Mouse (Mus musculus): ENCODE data around the gene 4930470P17Rik. TPM values are rescaled to one million over a fixed set of nuclear protein-coding genes. Genes with fewer than 3 reads are reported as not detected.

The 4930470P17Rik gene
- polyA plus RNA-seq (2012): not detected in 2 replicates

DNA sequence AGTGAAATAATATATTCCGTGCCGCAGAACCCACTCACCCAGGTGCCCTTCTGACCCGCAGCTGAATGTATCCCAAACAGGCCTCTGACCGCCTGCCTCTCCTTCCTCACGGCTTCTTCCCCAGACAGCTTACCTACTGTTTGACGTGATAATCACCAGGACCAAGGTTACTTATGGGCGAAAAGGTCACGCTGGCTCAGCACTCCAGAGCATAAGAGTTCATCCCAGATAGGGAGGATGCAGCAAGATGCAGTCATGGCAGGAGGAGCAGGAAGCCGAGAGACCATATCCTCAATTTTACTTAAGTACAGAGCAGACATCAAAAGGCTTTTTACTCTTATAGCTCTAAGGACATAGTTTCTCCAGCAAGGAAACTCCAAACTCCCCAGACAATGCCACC is at the start of gene 4930470P17Rik:
Gene 4930470P17Rik (minus strand): TSS at position 101 of the 400 bp plus-strand sequence.
- TF ChIP-seq GATA1 (IDR thresholded peaks at IDR 0.05; ENCODE audit: low read length): no peak

DNA sequence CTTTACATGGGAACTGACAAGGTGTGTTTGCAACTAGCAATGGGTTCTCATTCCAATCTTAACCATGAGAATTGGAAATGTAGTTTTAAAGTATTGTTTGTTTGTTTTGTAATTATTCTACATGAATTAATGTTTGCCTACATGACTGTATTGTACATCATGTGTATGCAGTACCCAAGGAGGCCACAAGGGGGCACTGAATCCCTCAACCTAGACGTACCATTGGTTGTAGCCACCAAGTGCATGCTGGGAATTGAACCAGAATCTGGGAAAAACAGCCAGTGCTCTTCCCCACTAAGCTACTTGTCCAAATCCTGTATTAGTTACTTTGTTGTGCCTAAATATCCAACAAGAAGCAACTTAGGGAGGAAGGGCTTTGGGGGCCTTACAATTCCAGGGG is 49.7 kb upstream of the 4930470P17Rik start:
- TF ChIP-seq GATA1 (IDR thresholded peaks at IDR 0.05; ENCODE audit: low read length): no peak

- TF ChIP-seq GATA1 (IDR thresholded peaks at IDR 0.05; ENCODE audit: low read length): no peak
Observed at GRCm38 (mm10) chr2:170648542-170648941, 46.7 kb upstream of the 4930470P17Rik start.

DNA sequence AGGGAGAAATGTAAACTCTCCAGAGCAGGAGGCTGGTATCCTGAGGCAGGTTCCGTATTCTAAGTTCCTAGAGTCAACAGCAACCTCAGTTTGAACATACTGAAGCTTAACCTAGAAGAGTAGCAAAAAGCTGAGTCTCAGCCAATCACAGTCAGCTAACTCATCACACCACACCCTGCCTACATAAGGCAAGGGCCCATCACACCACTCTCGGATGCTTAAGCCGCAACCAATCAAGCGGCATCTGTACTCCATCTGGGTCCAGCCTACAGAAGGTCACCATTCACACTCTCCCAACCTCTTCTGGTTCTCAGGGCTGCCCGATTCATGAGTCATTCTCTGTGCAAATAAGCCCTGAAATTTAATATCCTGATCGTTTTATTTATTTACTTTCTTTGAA is 44.4 kb upstream of the 4930470P17Rik start:
- TF ChIP-seq GATA1 (IDR thresholded peaks at IDR 0.05; ENCODE audit: low read length): no peak

DNA sequence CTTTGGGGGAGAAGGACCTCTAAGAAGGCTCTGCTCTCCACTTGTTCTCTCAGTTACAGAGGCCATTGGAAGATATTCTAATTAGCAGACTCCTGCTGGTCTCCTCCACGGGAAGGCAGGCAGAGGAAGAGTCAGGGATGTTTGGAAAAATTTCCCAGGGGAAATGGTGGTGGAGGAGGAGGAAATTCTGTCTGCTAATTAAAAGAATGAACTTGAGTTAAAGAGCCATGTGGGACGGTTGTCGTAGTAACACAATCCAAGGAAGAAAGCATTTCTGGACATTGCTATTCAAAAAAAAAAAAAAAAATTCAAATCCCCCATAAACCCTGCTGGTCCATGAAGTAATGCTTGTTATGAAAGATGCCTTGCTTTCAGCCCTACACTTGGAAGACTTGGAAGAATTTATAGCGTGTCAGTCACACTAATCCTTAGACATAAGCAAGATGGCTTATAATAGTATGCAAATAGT is 40.6 kb upstream of the 4930470P17Rik start:
- no peak for TF ChIP-seq GATA1 (IDR thresholded peaks at IDR 0.05; ENCODE audit: low read length)

- no peak for TF ChIP-seq GATA1 (IDR thresholded peaks at IDR 0.05; ENCODE audit: low read length)
Observed at GRCm38 (mm10) chr2:170640281-170640680, 38.5 kb upstream of the 4930470P17Rik start.

GRCm38 (mm10) chr2:170638746-170639145 is 36.9 kb upstream of the 4930470P17Rik start:
- TF ChIP-seq GATA1 (IDR thresholded peaks at IDR 0.05; ENCODE audit: low read length): no peak

GRCm38 (mm10) chr2:170632998-170633622 is 31.3 kb upstream of the 4930470P17Rik start:
- TF ChIP-seq GATA1 (IDR thresholded peaks at IDR 0.05; ENCODE audit: low read length): no peak

GRCm38 (mm10) chr2:170632386-170632785 is 30.6 kb upstream of the 4930470P17Rik start:
- TF ChIP-seq GATA1 (IDR thresholded peaks at IDR 0.05; ENCODE audit: low read length): no peak

DNA sequence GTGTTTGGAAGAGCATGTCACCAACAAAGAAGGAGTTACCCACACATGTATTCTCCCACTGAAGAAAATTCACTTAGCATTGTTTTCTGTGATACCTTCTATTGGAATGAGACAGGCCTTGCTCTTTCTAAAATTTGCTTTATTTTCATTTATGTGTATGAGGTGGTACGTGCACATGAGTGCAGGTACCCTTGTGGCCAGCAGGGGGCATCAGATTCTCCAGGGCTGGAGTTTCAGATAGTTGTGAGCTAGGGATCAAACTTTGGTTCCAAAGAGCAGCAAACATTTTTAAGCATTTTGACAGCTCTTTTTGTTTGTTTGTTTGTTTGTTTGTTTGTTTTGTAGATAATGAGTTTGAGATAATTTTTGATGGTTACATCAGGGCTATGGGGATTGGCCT is 29.6 kb upstream of the 4930470P17Rik start:
- no peak for TF ChIP-seq GATA1 (IDR thresholded peaks at IDR 0.05; ENCODE audit: low read length)

DNA sequence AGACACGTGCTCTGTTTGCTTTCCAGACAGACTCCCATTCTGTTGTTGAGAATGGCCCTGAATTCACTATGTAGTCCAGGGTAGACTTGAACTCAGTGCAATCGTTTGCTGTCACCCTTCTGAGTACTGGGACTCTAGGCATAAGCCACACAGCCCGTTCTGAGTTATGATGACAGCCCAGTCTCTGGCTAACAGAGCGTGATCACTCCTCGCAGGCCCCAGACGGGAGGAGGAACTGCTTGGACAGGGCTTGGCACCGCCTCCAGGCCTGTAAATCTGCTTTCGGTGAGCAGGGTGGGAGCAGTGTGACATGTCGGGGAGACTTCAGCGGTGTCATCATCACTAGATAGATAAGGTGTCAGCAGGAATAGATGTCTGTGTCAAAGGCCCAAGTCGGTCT is 28.7 kb upstream of the 4930470P17Rik start:
- no peak for TF ChIP-seq GATA1 (IDR thresholded peaks at IDR 0.05; ENCODE audit: low read length)

DNA sequence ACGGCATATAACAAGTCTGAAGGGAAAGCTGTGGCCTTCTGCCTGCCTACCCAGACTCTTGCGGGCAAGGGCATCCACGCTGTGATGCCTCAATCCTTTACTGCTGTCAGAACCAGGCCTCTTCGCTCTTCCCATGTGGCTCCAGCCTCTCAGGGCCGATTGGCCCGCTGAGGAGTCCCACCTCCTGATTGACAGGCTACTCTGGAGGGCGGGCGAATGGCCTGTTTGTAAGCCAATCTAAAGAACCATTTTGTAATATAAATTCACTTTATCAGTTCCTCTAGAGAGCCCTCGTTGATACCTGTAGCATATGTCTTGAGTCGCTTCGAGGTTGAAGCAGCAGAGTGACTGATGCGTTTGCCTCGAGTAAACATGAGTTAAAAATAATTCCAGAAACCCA is 21.2 kb upstream of the 4930470P17Rik start:
- no peak for TF ChIP-seq GATA1 (IDR thresholded peaks at IDR 0.05; ENCODE audit: low read length)

- TF ChIP-seq GATA1 (IDR thresholded peaks at IDR 0.05; ENCODE audit: low read length): no peak
Observed at GRCm38 (mm10) chr2:170618862-170619492, 17.2 kb upstream of the 4930470P17Rik start.

DNA sequence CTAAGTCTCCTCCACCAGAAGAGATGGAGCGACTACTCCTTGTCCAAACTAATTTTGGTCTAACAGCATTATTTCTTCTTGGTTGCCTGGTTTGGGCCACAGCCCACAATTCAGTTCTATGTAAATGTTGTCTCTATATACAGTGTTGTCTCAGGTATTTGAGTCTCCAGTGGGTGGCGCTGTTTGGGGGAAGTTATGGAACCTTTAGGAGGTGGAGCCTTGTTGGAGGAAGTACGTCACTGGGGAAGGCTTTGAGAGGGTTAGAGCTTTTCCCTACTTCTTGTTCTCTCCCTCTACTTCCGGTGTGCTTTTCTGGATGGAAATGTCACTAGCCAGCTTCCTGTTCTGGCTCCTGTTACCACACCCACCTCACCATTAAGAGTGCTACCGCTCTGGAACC is 646 bp downstream of the 4930470P17Rik start:
- TF ChIP-seq GATA1 (IDR thresholded peaks at IDR 0.05; ENCODE audit: low read length): no peak

DNA sequence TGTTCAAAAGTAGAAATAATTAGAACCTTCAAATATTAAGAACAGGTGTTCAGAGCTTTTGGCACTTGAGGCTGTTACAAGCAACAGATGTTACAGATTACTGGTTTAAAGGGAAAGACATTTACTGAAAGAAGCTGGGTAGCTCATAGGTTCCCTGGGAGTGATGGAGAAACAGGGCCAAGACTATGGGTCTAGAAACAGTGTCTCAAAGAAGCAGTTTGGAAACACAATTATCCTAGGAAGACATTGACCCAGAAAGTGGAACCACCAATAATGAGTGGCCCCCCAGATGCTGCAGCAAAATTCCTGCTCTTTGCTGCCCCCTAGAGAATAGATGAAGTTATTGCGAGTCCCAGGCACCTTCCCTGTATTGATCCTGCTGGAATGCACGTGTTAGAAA is 4.2 kb downstream of the 4930470P17Rik start:
- TF ChIP-seq GATA1 (IDR thresholded peaks at IDR 0.05; ENCODE audit: low read length): no peak

DNA sequence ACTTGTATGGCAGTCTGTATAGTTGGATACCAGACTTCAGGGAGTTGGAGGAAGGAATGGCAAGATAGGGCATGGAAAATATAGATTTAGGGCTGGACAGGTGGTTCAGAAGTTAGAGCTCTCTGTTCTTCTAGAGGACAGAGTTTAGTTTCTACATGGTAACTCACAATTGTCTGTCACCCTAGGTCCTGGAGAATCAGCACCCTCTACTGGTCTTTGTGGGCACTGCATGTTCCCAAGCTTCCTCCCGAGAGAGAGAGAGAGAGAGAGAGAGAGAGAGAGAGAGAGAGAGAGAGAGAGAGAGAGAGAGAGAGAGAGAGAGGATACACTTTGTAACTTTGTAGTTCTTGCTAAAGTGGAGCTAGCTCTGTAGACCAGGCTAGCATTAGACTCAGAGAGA is 5.1 kb downstream of the 4930470P17Rik start:
- no peak for TF ChIP-seq GATA1 (IDR thresholded peaks at IDR 0.05; ENCODE audit: low read length)

GRCm38 (mm10) chr2:170592161-170592560 is 9.7 kb downstream of the 4930470P17Rik start:
- no peak for TF ChIP-seq GATA1 (IDR thresholded peaks at IDR 0.05; ENCODE audit: low read length)

Measured in G1E-ER4 (cell line).